Mouse (Mus musculus): ENCODE measurements around the gene Tssc4.

GRCm38 (mm10) chr7:143086366-143086765 lies 17.3 kb downstream of the Tssc4 start:
- no peak for TF ChIP-seq CHD2 (IDR thresholded peaks at IDR 0.05; ENCODE audit: low read depth, low read length)
- TF ChIP-seq MAFK (IDR thresholded peaks at IDR 0.05; ENCODE audit: insufficient read depth, low read depth, low read length) = no peak
